Mouse (Mus musculus) common myeloid progenitor, adult 5-6 weeks (primary cell): Measurements from ENCODE around the gene Limd1. TPM values are rescaled to one million over a fixed set of nuclear protein-coding genes. Genes with fewer than 3 reads are reported as not detected.

Source experiments
- ATAC-seq: replicated peaks from 2 replicates; pipeline ENCODE4 v1.8.0; 2016; ENCODE audit warnings: low read depth, mild to moderate bottlenecking, moderate TSS enrichment, inconsistent platforms; ENCODE audit not compliant: poor library complexity, severe bottlenecking
- total RNA-seq: library from RNA; stranded (forward); fragments of 200-1000, 187-1606 nt; gene quantifications from 2 replicates; pipeline ENCODE4 v1.2.3, GENCODE M21; 2017

Limd1 gene
- total RNA-seq: 21.6 and 30.0 TPM in 2 replicates

- peak; percentile 21; the same call in 1 of the 2 replicates for ATAC-seq
These were observed at the start of gene Limd1 for GRCm38 (mm10) chr9:123478586-123479195. TSS of gene Limd1 (plus strand) at chr9:123478706.

GRCm38 (mm10) chr9:123429863-123430262, 48.6 kb upstream of the Limd1 start:
- no peak for ATAC-seq

GRCm38 (mm10) chr9:123430973-123431372, 47.5 kb upstream of the Limd1 start:
- ATAC-seq: no peak; the same call in 1 of the 2 replicates

GRCm38 (mm10) chr9:123438223-123438622, 40.3 kb upstream of the Limd1 start:
- no peak for ATAC-seq

- ATAC-seq: 0 out of 2 replicates have a peak, but pooled peaks have one; percentile 45
These were observed 38.1 kb upstream of the Limd1 start for GRCm38 (mm10) chr9:123440230-123441058.

GRCm38 (mm10) chr9:123447101-123447500, 31.4 kb upstream of the Limd1 start:
- peak; percentile 58; the same call in 1 of the 2 replicates for ATAC-seq

GRCm38 (mm10) chr9:123448594-123448993, 29.9 kb upstream of the Limd1 start:
- ATAC-seq: no peak

GRCm38 (mm10) chr9:123450174-123450573, 28.3 kb upstream of the Limd1 start:
- peak; percentile 59; the same call in 1 of the 2 replicates for ATAC-seq

GRCm38 (mm10) chr9:123451772-123452171, 26.7 kb upstream of the Limd1 start:
- no peak for ATAC-seq

- ATAC-seq: no peak
These were observed 21.6 kb upstream of the Limd1 start for GRCm38 (mm10) chr9:123456634-123457602.

GRCm38 (mm10) chr9:123457603-123458002, 20.9 kb upstream of the Limd1 start:
- ATAC-seq: no peak

- ATAC-seq: no peak
These were observed 11.3 kb upstream of the Limd1 start for GRCm38 (mm10) chr9:123467141-123467620.

GRCm38 (mm10) chr9:123468406-123469085, 10.0 kb upstream of the Limd1 start:
- ATAC-seq: peak; percentile 71

- ATAC-seq: no peak
These were observed 9.4 kb upstream of the Limd1 start for GRCm38 (mm10) chr9:123469087-123469486.

GRCm38 (mm10) chr9:123473377-123473776, 5.1 kb upstream of the Limd1 start:
- no peak for ATAC-seq

- no peak for ATAC-seq
These were observed 2.9 kb upstream of the Limd1 start for GRCm38 (mm10) chr9:123475569-123475968.

GRCm38 (mm10) chr9:123478031-123478585, 398 bp upstream of the Limd1 start:
- peak; percentile 52 for ATAC-seq

- ATAC-seq: no peak
These were observed 727 bp downstream of the Limd1 start for GRCm38 (mm10) chr9:123479196-123479669.

- ATAC-seq: no peak
These were observed 1.4 kb downstream of the Limd1 start for GRCm38 (mm10) chr9:123479876-123480252.
